Mouse (Mus musculus): ENCODE results near the gene Psmd8. TPM values are rescaled to one million over a fixed set of nuclear protein-coding genes. Genes with fewer than 3 reads are reported as not detected.

Psmd8 gene
- polyA plus RNA-seq (2012; rRNA removed; ENCODE audit: low replicate concordance): 263 TPM in 2 replicates

GRCm38 (mm10) chr7:29180077-29180853 is at the start of gene Psmd8:
TSS of gene Psmd8 (minus strand) at chr7:29180701.

DNA sequence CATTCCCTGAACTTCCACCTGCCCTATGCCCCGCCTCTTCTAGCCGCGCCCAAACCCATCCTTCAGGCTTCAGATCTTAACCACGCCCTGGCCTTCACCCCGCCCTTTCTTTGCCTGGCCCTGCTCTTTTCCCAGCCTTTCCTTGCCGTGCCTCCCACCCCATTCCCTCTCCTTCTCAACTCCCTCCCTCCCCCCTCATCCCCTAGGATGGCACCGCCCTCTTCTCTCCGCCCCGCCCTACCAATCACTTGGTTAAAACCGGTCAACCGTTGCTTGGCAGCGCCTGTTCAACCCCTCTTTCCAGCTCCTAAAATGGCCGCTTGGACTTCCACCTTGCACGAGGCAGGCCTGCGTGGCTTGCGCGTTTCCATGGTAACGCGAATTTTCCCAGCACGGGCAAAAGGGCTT is 33.2 kb upstream of the Psmd8 start, which contains the start of gene Catsperg1:
TSS of gene Catsperg1 (minus strand) at position 361 of the 408 bp plus-strand sequence.

GRCm38 (mm10) chr7:29170066-29170754 is 10.3 kb downstream of the Psmd8 start, which contains the start of the genes Ggn and Spred3:
TSS of gene Ggn (plus strand) at chr7:29170210.
TSS of gene Spred3 (minus strand) at chr7:29170411.

GRCm38 (mm10) chr7:29155838-29156782 is 24.4 kb downstream of the Psmd8 start, which contains the start of gene Fam98c:
TSS of gene Fam98c (minus strand) at chr7:29156234.

GRCm38 (mm10) chr7:29134693-29135386 is 45.7 kb downstream of the Psmd8 start, which contains the start of gene Rasgrp4:
TSS of gene Rasgrp4 (plus strand) at chr7:29134851.

DNA sequence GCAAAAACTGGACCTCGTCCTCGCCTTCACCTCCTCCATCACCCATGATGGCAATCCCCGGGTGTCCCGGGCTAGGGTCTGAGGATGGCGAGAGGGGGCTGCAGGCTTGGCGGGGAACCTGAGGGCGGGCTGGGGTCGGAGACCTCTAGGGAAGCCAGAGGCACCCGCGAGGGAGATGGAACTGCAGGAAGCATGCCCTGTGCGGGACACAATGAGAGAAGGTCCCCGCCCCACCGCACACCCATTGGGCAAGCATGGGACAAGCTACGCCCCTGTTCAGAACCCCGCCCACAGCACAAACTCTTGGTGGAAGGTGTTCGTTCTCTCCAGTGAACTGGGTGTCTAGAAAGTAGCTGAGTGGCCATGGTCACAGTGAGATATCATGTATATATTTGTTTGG is 55.5 kb downstream of the Psmd8 start, which contains the start of gene Ryr1:
TSS of gene Ryr1 (minus strand) at position 210 of the 400 bp plus-strand sequence.

Other genes with a start within 250 kb of the Psmd8 start
- 420 and 464 TPM in 2 replicates for gene Actn4, start 218.4 kb downstream of the Psmd8 start, polyA plus RNA-seq (2012; rRNA removed; ENCODE audit: low replicate concordance)
- 291 and 376 TPM in 2 replicates for gene Eif3k, start 198.8 kb downstream of the Psmd8 start, polyA plus RNA-seq (2012; rRNA removed; ENCODE audit: low replicate concordance)
- gene Map4k1, start 198.7 kb downstream of the Psmd8 start, polyA plus RNA-seq (2012; rRNA removed; ENCODE audit: low replicate concordance): 8.4 and 8.8 TPM in 2 replicates
- 0.09 and 0.18 TPM in 2 replicates for gene Ryr1, start 55.5 kb downstream of the Psmd8 start, polyA plus RNA-seq (2012; rRNA removed; ENCODE audit: low replicate concordance)
- 16.5 and 16.6 TPM in 2 replicates for gene Rasgrp4, start 45.9 kb downstream of the Psmd8 start, polyA plus RNA-seq (2012; rRNA removed; ENCODE audit: low replicate concordance)
- 29.2 and 29.6 TPM in 2 replicates for gene Fam98c, start 24.5 kb downstream of the Psmd8 start, polyA plus RNA-seq (2012; rRNA removed; ENCODE audit: low replicate concordance)
- gene Ggn, start 10.5 kb downstream of the Psmd8 start, polyA plus RNA-seq (2012; rRNA removed; ENCODE audit: low replicate concordance): 1.5 and 1.6 TPM in 2 replicates
- gene Spred3, start 10.3 kb downstream of the Psmd8 start, polyA plus RNA-seq (2012; rRNA removed; ENCODE audit: low replicate concordance): 8.0 and 13.0 TPM in 2 replicates
- 5.4 and 7.0 TPM in 2 replicates for gene Catsperg1, start 33.3 kb upstream of the Psmd8 start, polyA plus RNA-seq (2012; rRNA removed; ENCODE audit: low replicate concordance)
- 14.0 and 21.7 TPM in 2 replicates for gene Kcnk6, start 51.8 kb upstream of the Psmd8 start, polyA plus RNA-seq (2012; rRNA removed; ENCODE audit: low replicate concordance)
- gene Yif1b, start 57.6 kb upstream of the Psmd8 start, polyA plus RNA-seq (2012; rRNA removed; ENCODE audit: low replicate concordance): 136 and 142 TPM in 2 replicates
- gene 2200002D01Rik, start 67.8 kb upstream of the Psmd8 start, polyA plus RNA-seq (2012; rRNA removed; ENCODE audit: low replicate concordance): 2.1 and 4.1 TPM in 2 replicates
- gene Spint2, start 101.2 kb upstream of the Psmd8 start, polyA plus RNA-seq (2012; rRNA removed; ENCODE audit: low replicate concordance): 25.7 and 182 TPM in 2 replicates
- 20.1 and 193 TPM in 2 replicates for gene Ppp1r14a, start 108.6 kb upstream of the Psmd8 start, polyA plus RNA-seq (2012; rRNA removed; ENCODE audit: low replicate concordance)
- 1.1 and 2.4 TPM in 2 replicates for gene Dpf1, start 123.2 kb upstream of the Psmd8 start, polyA plus RNA-seq (2012; rRNA removed; ENCODE audit: low replicate concordance)

Measured in subcutaneous adipose tissue, adult 2 months (tissue).